Mouse (Mus musculus) bone marrow macrophage, adult 2 months (primary cell): ENCODE data around the gene Cpt2. TPM values are rescaled to one million over a fixed set of nuclear protein-coding genes. Genes with fewer than 3 reads are reported as not detected.
A peak's percentile ranks its signal among the peaks of the same experiment; 100 is the strongest.

Experiments used
- H3K27ac ChIP-seq: 2 replicates; pipeline ENCODE4 v1.5.1; 2012; ENCODE audit warnings: low read depth, low read length; ENCODE audit not compliant: insufficient read depth
- H3K4me1 ChIP-seq: 2 replicates; pipeline ENCODE4 v1.6.1; 2012; ENCODE audit warnings: low read length; ENCODE audit not compliant: control insufficient read depth, insufficient read depth
- H3K4me3 ChIP-seq: 2 replicates; pipeline ENCODE4 v1.5.1; 2012; ENCODE audit warnings: mild to moderate bottlenecking, low read length, moderate library complexity; ENCODE audit not compliant: insufficient read depth
- CTCF ChIP-seq: IDR thresholded peaks from 2 replicates; pipeline ENCODE4 v1.5.1; 2012; ENCODE audit warnings: low read depth, mild to moderate bottlenecking, low read length, moderate library complexity
- POLR2A ChIP-seq: IDR thresholded peaks from 2 replicates; pipeline ENCODE4 v1.6.1; 2012; ENCODE audit warnings: mild to moderate bottlenecking, low read depth, low read length, borderline replicate concordance
- polyA plus RNA-seq: library from polyadenylated mRNA; stranded (reverse); fragments of >200 nt; gene quantifications from 2 replicates; pipeline ENCODE4 v1.2.4, GENCODE M21; 2012; ENCODE audit not compliant: missing spikeins, insufficient read depth, insufficient read length

Cpt2 gene
- polyA plus RNA-seq, 1 experiment, result 27.6 TPM

DNA sequence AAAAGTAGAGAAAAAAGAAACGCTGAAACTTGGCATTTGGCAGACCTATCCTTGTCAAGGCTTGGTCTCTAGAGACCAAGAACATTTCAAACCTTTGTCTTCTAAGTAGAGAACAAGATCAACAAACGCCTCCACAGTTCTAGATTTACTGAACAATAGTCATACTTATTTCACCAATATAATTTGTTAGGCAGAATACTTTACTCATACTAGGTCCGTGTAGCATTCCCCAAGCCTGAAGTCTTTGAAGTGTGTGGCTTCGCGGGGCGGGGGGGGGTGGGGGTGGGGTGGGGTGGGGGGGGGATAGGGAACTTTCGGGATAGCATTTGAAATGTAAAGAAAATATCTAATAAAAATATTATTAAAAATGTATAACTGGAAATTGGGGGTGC lies 389 bp upstream of the Cpt2 start:
- Histone ChIP-seq H3K27ac (peak overlapping the region; percentile 38; the same call in 1 of the 2 replicates), H3K4me3 (0 out of 2 replicates have a peak overlapping the region, but pooled peaks have one; percentile 19), H3K4me1 (peaks cover 27% of the 10 kb centered on the region)
- TF ChIP-seq CTCF (no peak), POLR2A (no peak)

GRCm38 (mm10) chr4:107921952-107922351 lies 1.5 kb downstream of the Cpt2 start:
- Histone ChIP-seq H3K4me3 (no peak overlapping the region), H3K4me1 (peaks cover 27% of the 10 kb centered on the region), H3K27ac (no peak overlapping the region)
- no peak for TF ChIP-seq POLR2A
- TF ChIP-seq CTCF, result no peak

DNA sequence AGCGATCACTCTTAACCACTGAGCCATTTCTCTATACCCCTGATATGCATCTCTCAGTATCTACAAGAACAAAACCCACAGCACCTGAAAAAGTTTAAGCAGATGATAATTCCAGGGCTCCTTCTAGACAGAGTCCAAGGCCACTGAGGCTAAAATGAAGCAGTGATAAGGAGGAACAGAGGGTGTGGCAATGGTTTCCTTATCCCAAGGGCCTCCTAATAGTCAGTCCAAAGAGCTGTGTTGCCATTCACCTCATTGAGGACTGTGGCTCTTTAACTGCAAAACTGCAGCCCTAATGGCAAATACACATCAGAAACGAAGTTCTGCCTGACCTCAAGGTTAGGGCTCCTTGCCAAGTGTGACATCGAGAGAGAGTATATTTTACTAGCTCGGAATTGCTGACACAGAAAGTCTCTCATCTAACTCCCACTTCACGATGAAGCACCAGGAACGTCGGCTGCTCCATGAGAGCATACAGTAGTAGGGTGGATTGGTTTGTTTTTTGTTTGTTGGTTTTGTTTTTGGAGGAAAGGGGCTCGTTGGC lies 2.2 kb downstream of the Cpt2 start:
- Histone ChIP-seq H3K27ac (no peak overlapping the region), H3K4me3 (no peak overlapping the region), H3K4me1 (peaks cover 27% of the 10 kb centered on the region)

GRCm38 (mm10) chr4:107920336-107920735 lies 3.1 kb downstream of the Cpt2 start:
- Histone ChIP-seq H3K4me1 (peaks cover 27% of the 10 kb centered on the region), H3K4me3 (no peak overlapping the region), H3K27ac (no peak overlapping the region)
- TF ChIP-seq CTCF (no peak), POLR2A (no peak)

More for the DNA sequence above, 2.2 kb downstream of the Cpt2 start:
- no peak for TF ChIP-seq CTCF
- no peak for TF ChIP-seq POLR2A

GRCm38 (mm10) chr4:107910020-107910419 lies 13.4 kb downstream of the Cpt2 start:
- Histone ChIP-seq H3K4me1 (no peaks in the 10 kb centered on the region), H3K4me3 (no peak overlapping the region), H3K27ac (no peak overlapping the region)
- TF ChIP-seq CTCF (no peak), POLR2A (no peak)

GRCm38 (mm10) chr4:107906561-107906960 lies 16.8 kb downstream of the Cpt2 start:
- Histone ChIP-seq H3K27ac (no peak overlapping the region), H3K4me1 (no peaks in the 10 kb centered on the region), H3K4me3 (no peak overlapping the region)
- no peak for TF ChIP-seq CTCF
- TF ChIP-seq POLR2A, result no peak

DNA sequence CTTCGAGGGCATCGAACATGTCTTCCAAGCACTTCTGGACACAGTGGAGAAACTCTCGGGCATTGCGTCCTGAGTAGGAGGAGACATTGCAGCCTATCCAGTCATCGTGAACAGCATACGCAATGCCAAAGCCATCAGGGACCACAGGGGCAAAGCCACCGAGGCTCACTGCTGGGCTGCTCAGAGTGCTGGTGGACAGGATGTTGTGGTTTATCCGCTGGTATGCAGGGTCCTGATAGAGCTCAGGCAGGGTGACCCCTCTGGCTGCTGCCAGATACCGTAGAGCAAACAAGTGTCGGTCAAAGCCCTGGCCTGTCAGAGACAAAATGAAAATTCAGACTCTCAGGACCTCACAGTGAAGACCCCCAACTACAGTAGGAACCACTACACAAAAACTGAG lies 19.2 kb downstream of the Cpt2 start:
- Histone ChIP-seq H3K4me3 (no peak overlapping the region), H3K4me1 (peaks cover 6% of the 10 kb centered on the region; the same call in 1 of the 2 replicates)
- TF ChIP-seq CTCF (no peak), POLR2A (no peak)

DNA sequence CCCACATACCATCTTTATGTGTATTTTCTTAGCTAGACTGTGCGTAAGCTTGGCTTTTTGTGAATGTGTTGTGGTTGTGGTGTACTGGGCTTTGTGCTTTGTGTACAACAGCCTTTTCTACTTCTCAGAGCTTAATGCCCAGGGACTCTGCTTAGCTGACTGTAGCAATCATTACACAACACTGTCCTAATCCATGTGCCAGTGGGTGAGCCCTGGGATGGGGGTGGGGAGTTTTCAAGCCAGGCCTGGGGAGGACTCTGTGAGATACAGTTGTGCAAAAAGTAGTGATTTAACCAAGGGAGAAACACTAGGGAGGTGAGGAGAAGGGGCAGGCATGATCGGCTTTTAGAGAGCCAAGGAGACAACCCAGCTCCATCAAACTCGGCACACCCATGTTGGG lies 23.2 kb downstream of the Cpt2 start:
- Histone ChIP-seq H3K27ac (no peak overlapping the region), H3K4me1 (peaks cover 6% of the 10 kb centered on the region; the same call in 1 of the 2 replicates), H3K4me3 (no peak overlapping the region)
- TF ChIP-seq CTCF (no peak), POLR2A (no peak)

More for the DNA sequence above, 19.2 kb downstream of the Cpt2 start:
- no peak overlapping the region for H3K27ac ChIP-seq

- no peak overlapping the region for H3K27ac ChIP-seq
- peaks cover 6% of the 10 kb centered on the region; the same call in 1 of the 2 replicates for H3K4me1 ChIP-seq
- no peak overlapping the region for H3K4me3 ChIP-seq
- TF ChIP-seq POLR2A (no peak), CTCF (no peak)
Observed at GRCm38 (mm10) chr4:107899211-107899927, 24.0 kb downstream of the Cpt2 start.

DNA sequence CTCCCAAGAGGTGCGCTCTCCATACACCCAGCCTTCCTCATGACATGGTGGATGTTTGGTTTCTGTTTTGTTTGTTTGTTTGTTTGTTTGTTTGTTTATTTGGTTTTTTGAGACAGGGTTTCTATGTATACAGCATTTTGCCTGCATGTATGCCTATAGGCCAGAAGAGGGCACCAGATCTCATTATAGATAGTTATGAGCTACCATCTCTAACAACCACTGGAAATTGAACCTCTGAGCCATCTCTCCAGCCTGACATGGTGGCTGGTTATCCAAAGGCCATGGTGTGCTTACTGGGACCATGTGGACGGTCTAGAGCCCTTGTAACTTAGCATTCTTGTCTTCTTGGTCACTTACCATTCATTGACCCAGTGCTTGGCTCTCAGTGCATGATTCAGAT lies 30.7 kb downstream of the Cpt2 start:
- H3K4me3 ChIP-seq, result no peak overlapping the region
- peaks cover 3% of the 10 kb centered on the region; the same call in 1 of the 2 replicates for H3K4me1 ChIP-seq
- no peak overlapping the region for H3K27ac ChIP-seq
- TF ChIP-seq POLR2A (no peak), CTCF (no peak)
